Mouse (Mus musculus) WW6 (cell line): Measurements from ENCODE around the gene Spc24.
"Not testable (repeated sequence)": the region's sequence is repeated elsewhere in the genome, so short reads cannot be mapped to it uniquely, and the experiment has no call there.

Source experiments
- DNase-seq: peaks from one replicate; pipeline ENCODE4 v3.0.0-alpha.2; 2013; ENCODE audit warnings: low read depth, low spot score

The Spc24 gene

DNA sequence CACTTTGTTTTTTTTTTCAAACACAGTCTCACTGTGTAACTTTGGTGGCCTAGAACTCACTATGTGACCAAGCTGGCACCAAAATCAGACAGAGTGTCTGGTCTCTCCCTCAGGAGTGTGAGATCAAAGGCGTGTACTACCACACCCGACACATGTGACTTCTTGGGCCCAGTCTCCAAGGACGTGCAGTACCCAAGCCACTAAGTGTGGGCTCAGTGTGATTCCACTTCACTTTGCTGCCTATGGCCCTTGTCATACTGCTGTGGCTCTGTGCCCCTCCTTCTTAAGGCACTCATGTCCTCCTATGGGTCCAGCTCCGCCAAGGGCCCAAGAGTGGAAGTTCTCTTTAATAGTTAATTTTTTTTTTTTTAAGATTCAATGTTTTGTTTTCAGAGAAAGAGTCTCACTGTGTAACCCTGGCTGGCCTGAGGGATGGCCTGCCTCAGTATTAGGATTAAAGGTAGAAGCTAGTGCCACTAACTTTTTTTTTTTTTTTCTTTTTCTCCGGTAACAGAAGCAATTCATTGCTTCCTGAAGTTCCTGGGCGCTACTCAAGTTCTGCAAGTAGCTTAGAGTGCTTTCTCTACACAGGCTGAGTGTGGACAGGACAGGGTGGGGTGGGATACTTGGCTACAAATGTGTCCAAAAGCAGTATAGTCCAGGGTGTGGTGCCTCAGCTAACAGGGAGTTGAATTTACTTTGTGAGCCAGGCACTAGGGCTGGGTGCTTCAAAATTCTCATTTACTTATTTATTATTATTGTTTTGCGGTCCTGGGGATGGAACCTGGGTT is 24.6 kb upstream of the Spc24 start:
- DNase-seq, result no peak

DNA sequence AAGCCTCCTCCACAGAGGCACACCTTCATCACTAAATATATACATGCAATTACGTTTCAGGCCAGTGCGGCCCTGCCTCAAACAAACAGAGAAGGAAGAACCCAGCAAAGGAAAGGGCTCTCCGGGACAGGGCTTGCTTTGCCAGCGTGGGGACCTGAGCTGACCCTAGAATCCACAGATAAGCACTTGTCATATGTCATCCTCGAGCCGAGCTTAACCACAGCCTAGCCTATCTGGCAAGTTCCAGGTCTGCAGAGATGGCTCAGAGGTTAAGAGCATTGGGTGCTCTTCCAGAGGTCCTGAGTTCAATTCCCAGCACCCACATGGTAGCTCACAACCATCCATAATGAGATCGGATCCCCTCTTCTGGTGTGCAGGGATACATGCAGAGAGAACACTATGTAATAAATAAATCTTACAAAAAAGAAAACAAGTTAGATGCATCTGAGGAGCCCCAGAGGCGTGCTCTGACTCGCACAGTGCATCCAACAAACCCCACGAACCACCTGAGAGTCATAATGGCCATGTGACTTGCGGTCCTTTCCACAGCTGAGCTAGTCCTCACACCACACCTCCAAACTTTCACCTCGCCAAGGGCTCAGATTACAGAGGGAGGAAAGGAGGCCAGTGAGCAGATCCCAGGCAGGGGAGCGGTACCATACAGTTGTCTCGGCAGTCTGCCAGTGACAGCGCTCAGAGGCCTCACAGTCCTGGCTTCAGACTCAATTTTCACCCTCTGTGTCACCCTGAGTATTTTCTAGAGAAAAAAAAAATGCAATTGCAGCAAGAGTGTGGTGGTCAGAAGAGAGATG is 21.8 kb upstream of the Spc24 start:
- DNase-seq, result no peak

DNA sequence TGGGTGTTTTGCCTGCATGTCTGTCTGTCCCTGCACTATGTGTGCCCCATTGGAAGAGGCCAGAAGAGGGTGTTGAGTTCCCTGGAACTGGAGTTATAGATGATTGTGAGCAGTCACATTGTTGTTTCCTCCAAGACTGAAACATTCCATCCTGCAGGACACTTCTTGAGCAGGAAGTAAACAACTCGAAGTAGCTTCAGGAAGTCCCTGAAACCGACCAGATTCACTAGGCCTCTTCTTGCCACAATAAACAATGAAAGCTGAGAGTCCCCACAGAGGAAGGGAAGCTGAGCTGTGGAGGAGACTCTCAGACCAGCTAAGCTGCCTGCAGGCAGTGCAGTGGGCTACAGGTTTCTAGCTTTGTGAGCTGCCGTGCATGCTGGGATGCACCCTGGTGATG is 17.6 kb upstream of the Spc24 start:
- DNase-seq, result no peak

DNA sequence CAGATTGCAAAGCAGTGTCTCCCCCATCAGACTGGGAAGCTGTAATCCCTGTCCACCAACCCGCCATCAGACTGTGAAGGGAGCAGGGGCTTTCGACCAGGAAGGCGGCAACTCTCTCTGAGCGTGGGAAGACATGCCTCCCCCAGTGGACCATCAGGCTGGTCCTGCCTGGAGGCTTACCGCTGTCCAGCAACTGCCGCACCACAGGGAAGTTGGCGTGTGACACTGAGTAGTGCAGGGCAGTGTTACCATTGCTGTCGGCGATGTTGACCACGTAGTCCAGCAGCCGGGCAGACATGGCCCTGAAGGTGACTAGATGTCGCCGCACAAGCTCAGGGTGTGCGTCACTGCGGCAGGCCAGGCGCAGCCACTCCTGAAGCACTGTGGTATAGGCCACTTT is 14.2 kb upstream of the Spc24 start:
- DNase-seq, result no peak

DNA sequence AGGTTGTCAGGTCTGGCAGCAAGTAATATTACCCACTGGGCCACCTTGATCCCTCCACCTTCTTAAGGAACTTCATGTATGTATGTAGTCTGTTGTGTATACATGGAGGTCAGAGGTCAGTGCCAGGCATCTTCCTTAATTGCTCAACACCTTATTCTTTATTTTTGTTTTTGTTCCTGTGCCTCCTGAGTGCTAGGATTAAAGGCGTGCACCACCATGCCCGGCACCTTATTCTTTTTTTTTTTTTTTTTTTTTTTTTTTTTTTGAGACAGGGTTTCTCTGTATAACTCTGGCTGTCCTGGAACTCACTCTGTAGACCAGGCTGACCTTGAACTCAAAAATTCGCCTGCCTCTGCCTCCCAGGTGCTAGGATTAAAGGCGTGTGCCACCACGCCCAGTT is 13.3 kb upstream of the Spc24 start:
- DNase-seq, result not testable (repeated sequence)

DNA sequence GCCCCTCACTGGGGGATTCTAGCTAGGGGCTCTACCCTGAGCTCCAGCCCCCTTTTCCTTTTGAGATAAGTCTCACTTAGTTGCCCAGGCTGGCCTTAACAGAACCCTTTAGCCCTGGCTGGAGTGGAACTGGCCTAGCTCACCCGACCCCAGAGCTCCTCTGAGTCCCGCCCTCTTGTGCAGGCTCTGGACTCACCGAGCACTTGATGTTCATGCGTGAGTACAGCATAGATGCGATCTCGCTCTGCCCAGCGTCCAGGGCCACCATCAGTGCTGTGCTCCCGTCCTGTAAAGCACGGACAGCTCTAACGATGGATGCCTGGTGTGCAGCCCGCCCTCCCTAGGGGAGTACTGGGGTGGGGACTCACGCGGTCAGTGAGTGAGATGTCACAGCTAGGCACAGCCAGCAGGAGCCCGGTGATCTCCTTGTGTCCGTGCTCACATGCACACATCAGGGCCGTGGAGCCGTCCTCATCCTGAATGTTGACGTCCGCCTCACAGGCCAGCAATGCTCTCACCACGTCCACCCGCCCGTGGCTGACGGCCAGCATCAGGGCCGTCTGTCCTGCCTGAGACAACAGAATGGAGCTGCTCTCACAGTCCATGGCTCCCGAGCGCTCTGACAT is 9.6 kb upstream of the Spc24 start:
- DNase-seq, result no peak

DNA sequence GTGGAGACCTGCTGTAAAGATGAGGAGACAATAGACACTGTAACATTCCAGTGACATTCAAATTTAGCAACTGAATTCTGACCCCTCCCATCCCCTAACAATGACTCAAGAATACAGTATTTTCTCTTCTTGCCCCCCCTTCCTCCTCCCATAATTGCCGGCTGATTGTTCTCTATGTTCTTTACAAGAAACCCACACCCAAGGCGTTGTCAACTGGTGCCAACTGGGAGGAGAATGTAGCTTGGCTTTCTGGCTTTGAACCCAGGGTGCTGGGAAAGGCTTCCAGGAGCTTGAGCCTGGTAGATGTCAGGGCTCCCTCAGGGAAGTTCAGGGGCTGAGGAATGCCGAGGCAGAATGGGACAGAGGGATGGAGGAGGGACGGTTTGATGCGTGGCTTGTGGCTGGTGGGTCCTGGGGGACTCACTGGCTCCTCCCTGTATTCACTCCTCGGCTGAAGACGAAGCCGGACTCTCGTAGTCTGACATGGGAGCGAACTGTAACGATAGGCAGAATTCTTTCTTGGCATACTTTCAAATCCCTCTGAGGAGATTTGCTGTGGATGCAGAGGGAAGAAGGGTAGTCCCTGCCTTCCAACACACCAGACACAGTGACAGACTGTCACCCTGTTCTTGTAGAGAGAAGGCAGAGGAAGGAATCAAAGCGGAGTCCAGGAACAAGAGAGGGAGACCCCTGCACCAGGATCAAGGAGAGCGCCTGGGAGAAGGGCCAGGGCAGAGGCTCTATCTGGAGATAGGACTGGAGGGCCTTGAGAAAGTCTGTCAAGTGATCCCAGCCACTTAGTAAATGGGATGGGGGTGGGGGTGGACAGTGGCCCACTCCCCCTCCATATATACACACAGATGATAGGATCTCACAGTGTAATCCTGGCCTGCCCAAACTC is 8.7 kb upstream of the Spc24 start:
- no peak for DNase-seq

DNA sequence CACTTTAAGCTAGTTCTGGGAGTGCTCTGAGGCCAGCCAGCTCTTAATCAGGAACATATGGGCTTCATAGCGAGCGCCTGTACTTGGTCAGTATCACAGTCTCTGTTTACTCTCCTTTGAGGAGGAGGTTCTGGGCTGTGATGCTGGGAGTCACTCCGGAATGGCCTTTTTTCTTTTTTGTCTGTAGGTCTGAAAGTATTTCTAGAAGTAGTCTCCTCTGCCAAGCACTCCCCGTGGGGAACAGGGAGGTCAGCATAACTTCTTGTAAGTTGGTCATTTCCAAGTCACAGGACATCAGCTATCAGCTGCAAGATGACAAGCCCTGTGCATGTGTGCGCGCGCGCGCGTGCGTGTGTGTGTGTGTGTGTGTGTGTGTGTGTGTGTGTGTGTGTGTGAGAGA is 7.8 kb upstream of the Spc24 start:
- no peak for DNase-seq

DNA sequence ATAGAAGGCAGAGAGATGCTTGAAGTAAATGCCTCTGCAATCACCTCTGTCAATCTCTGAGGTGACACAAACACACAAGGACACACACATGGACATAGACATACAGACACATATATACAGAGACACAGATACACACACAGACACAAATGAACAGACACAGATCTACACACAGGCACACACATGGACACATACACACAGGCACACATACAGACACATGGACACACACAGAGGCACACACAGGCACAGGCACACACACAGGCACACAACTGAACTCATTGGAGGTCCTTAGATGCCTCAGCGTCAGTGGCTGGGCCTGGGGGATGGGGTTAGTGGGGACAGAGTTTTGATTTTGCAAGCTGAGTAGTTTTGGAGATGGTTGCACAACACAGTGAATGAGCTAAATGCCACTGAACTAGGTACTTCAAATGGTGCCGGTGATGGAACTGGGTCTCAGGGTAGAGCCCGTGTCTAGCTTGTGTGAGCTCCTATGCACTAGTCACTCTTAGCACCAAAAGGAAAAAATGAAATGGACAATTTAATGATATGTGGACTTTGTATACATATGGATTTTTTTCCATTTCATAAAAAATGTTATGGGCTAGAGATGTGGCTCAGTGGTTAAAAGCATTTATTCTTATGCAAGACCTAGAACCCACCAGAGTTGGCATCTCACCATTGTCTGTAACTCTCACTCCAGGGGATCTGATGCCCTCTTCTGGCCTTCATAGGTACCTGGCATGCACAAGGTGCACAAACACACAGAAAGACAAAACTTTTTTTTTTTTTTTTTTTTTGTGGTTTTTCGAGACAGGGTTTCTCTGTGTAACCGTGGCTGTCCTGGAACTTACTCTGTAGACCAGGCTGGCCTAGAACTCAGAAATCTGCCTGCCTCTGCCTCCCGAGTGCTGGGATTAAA is 4.2 kb upstream of the Spc24 start:
- DNase-seq, result no peak

DNA sequence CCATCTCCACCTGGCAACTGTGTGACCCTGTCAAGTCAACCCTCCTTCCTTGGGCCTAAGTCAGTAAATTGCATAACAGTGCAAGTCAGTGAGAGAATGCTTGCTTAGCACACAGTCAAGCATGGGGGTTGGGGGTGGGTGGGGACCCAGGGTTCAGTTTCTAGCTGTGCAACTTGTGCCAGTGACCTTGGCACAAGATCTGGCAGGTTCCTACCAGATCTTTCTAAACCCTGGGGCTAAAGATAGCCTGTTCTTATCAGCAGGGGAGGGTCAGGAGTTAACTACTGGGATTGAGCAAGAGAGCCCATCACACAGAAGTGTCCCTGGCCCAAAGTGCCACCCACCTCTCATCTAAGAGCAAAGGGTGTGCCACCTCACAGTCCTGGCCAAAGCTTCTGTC is 2.0 kb upstream of the Spc24 start:
- peak; percentile 18 for DNase-seq

DNA sequence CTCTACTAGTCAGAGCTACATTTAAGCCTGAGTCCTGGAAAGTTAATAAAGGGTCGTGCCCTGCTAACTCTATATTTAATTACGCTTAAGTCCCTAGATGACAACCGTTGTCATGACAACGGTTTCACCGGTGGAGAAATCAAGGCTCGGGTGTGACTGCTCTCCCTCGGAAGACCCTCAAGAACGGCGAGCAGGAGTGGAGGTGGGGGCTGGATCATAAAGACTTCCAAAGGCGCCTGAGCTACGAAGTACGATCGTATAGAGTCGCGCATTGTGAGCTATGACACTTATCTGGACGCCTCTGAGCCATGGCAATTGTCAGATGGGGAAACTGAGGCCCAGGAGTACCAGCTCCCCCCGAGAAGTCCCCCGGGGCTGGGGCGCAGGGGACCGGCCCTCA is 385 bp downstream of the Spc24 start:
- DNase-seq, result no peak

DNA sequence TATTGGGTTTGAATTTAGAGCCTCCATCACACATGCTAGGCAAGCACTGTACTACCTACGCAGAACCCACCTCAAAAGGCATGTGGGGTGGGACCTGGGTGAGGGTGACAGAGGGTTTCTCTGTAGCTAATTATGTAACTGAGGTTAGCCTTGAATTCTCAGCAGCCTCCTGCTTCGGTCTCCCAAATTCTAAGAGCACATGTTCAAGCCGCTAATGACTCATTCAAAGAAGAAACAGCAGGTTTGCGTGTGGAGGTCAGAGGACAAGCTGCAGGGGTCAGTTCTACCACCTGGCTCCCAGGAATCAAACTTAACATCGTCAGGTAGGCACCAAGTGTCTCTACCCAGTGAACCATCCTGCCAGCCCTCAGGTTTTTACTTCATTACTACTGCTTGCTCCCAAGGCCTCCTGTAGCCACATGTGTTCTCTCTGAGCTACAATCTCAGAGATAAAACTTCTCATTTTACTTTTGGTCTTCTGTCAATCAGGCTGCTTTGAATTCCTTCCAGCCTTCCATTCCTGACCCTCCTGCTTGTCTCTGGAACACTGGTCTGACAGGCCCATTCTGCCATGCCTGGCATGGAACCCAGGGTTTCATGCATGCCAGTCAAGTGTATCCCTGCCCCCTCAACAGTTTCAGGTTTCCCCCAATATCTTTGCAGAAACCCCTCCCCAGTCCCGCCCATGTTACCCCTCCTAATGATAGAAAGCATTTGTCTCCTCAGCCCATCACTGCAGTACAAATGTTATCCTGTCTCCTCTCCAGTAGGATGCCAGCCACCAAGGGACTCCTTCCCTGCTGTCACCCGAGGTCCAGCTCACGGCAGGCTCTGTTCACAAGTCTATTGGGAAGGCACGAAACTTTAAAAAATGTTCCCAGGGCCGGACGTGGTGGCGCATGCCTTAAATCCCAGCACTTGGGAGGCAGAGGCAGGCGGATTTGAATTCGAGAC is 1.2 kb downstream of the Spc24 start:
- no peak for DNase-seq

DNA sequence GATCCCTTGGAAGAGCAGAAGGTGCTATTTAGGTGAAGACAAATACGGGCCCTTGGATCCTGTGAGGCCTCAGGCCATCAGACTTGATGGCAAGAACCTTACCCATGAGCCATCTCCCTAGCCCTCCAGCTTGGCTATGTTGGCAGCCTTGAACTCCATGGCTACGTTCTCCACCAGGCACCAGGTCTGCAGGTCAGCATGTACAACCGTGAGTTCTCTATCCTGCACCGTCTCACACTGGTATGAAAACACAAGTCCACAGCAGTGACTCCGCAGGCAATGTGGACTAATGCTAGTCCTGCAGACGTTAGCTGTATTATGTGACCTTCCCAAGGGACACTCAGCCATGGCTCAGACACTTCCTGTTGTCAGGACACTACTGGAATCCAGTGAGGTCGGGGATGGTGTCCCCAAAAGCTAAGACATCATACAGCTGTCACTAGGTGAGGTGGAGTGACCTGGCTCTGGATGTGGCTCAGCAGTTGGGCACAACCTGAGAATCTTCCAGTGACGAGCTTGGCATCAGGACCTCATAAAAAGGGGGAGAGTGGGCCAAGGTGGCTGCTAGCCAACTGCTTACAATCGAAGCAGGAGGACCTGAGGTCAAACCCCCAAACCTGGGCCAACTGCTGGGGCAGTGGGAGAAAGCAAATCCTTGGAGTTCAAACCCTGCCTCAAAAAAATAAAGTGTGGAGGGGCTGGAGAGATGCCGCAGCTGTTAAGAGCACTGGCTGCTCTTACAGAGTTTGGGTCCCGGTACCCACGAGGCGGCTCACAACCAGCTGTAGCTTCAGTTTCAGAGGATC is 5.4 kb downstream of the Spc24 start:
- DNase-seq, result no peak

DNA sequence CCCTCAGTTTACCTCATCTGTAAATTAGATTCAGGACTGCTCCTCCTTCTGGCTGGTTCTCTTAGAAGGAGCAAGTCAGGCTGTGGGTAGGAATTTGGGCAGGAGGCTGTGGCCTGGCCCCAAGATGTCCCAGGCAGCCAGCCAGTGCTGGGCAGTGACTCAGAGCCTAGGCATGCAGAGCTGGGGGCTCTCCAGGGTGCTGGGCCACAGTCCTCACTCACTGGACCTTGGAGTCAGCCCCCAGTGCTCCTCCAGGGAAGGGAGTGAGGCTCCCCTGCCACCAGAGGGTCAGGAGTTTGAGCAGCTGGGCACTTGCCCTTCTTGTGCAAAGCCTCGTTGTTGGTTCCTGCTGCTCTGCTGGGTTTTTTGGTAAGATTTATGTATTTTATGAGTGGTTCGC is 6.1 kb downstream of the Spc24 start:
- no peak for DNase-seq

DNA sequence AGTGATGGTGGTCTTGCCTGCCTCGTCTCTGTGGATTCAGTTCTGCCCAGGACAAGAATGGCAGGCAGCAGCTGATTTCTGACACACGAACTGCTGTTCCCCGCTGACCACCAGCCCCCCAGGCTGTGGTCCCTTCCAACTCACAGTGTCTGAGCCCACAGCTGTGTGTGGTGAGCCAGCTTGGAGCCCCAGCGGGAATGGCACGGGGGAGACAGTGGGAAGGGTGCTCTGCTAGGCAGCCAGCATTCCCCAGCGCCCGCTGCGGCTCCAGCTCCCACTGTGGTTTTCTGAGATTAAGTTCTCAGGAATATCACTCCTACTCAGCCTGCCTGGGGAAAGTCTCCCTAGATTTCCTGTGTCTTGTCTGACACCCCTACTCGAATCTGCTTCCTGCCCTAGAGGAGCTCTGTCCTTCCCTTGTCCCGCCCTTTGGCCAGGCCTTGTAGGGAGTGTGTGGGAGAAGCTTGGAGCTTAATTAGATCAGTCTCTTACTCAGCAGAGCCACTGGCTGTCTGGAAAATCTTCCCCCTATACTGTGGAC is 7.8 kb downstream of the Spc24 start:
- no peak for DNase-seq

DNA sequence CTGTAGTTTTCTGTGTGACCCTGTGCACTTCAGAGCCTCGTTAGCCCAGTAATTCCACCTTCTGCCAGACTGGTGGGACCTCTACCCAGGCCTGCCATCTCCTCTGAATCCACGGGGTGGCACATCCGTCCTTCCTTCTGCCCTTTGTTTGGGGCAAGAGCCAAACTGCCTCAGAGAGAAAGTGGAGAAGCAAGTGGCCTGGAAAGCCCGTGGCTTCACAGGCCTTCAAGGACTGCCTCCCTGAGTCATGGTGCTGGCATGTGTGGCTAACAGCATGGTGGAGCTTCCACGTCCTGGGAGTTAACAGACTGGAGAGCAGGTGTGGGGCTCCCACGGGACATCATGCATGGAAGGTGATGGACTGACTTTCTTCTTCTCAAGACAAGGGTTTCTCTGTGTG is 8.8 kb downstream of the Spc24 start:
- no peak for DNase-seq

DNA sequence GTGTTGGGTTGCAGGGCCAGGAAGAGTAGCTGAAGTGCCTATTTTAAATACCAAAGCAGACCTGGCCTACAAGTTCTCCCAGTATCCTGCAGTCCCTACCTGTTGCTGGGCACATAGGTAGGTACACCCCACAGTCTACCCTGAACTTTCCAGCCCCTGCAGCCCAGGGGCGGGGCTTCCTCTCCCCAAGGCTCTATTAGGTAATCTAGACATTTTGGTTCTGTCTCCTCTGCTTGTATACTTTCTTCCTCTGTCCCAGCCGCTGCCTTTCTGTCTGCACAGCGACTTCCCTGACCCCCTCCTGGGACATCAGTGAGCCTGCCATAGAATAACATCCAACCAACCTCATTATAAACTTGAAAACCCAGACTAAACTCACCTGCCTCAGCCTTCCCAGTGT is 9.7 kb downstream of the Spc24 start:
- DNase-seq, result no peak

DNA sequence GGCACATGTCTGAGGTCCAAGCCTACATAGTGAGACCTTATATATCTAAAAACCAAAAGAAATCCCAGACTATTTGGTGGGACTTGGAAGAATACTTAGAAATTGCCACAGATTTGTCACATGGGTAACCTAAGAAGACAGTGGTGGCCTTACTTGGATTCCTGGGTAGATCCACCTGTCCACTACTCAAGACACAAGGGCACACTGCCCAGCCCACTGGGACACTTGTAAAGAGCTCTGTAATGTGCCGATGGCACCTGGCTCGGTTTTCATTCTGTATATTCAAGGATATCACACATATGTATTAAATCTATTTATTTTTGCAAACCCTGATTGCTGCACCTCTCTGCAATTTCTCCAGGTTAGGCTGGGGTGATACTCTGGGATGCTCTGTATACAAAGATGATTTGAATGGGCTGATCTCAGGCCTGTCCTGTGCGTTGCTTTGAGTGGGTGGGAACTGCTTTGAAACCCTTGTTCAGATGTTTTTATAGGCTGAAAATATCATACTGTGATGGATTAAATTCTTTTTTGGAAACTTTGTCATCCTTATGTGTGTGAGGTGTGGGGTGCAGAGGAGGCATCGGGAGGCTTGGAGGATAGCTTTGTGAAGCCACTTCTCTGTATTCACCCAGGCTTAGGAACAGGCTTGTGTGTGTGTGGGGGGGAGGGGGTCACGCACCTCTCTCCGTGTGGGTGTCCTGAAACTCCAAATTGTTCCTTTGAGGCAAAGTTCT is 10.6 kb downstream of the Spc24 start:
- no peak for DNase-seq
